Mouse (Mus musculus) hindbrain, postnatal 0 days (tissue): ENCODE data around the gene Armc6. TPM values are rescaled to one million over a fixed set of nuclear protein-coding genes. Genes with fewer than 3 reads are reported as not detected.

Experiments used
- ATAC-seq: fragments of 200-750 bp; cut with Nextera tagmentation; 2 replicates; pipeline ENCODE4 v1.8.0; 2017; ENCODE audit warnings: mild to moderate bottlenecking, moderate TSS enrichment, moderate library complexity
- DNase-seq: peaks from one replicate; pipeline ENCODE4 v3.0.0-alpha.2; 2015; ENCODE audit warnings: low spot score
- H3K27ac ChIP-seq: fragments of 300-500 bp; sonication (generic); 2 replicates; pipeline ENCODE4 v1.5.1; 2014; ENCODE audit warnings: mild to moderate bottlenecking
- H3K27me3 ChIP-seq: fragments of 300-500 bp; sonication (generic); 2 replicates; pipeline ENCODE4 v1.6.1; 2014; ENCODE audit warnings: low read length, mixed read lengths; ENCODE audit not compliant: insufficient read depth
- H3K36me3 ChIP-seq: fragments of 300-500 bp; sonication (generic); 2 replicates; pipeline ENCODE4 v1.6.1; 2014; ENCODE audit warnings: low read length, mixed read lengths; ENCODE audit not compliant: insufficient read depth
- H3K4me1 ChIP-seq: fragments of 300-500 bp; sonication (generic); 2 replicates; pipeline ENCODE4 v1.6.1; 2014; ENCODE audit warnings: antibody characterized with exemption, low read length, mixed read lengths; ENCODE audit not compliant: insufficient read depth
- H3K4me2 ChIP-seq: fragments of 300-500 bp; sonication (generic); 2 replicates; pipeline ENCODE4 v1.6.1; 2014; ENCODE audit warnings: low read depth, mild to moderate bottlenecking, low read length, moderate library complexity, mixed read lengths
- H3K4me3 ChIP-seq: fragments of 300-500 bp; sonication (generic); 2 replicates; pipeline ENCODE4 v1.5.1; 2014; ENCODE audit warnings: low read length
- H3K9ac ChIP-seq: fragments of 300-500 bp; sonication (generic); replicated peaks from 2 replicates; pipeline ENCODE4 v1.6.1; 2014; ENCODE audit warnings: mild to moderate bottlenecking, low read length, moderate library complexity, mixed read lengths
- H3K9me3 ChIP-seq: fragments of 300-500 bp; sonication (generic); 2 replicates; pipeline ENCODE4 v1.6.1; 2016; ENCODE audit warnings: low read length, mixed read lengths
- CTCF ChIP-seq: IDR thresholded peaks from 2 replicates; pipeline ENCODE4 v1.5.1; 2016; ENCODE audit warnings: antibody characterized with exemption, control low read depth, low read depth
- WGBS: fragments of 180-500 bp; shearing (Covaris S2); extraction: QIAGEN DNeasy Blood & Tissue Kit; methylation state at CpG from one replicate; pipeline ENCODE4 v1.1.7; 2014; 5-methylcytosine and 5-hydroxymethylcytosine counted together
- polyA plus RNA-seq: library from polyadenylated mRNA; unstranded; fragments of >200 nt; fragmentation: Nextera tagmentation; extraction: Ambion mirVana; gene quantifications from 2 replicates; pipeline ENCODE4 v1.2.1, GENCODE M21; 2015
- total RNA-seq: library from RNA; depleted of rRNA; stranded (reverse); fragments of >200 nt; gene quantifications from 2 replicates; pipeline ENCODE4 v1.2.3, GENCODE M21; 2014

The Armc6 gene
- total and polyA plus RNA-seq, 2 experiments from 2014 or later, result 102 to 108 TPM

DNA sequence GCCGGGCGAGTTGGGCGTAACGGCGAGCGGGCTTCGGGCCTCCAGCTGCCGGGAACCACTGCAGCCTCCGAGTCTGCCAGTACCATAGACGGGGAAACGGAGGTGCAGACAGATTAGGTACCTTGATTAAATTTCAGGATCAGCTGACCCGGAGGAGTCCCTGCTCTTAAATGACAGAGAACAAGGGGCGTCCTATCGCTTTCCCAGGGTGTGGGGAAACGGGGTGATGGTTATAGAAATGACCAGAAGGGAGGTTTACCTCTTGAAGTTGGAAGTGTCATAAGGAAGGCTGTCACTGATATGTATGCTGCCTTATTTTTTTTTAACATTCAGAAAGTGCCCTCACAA lies 489 bp upstream of the Armc6 start:
- Histone ChIP-seq H3K9me3 (no peaks in the 10 kb centered on the region), H3K4me3 (peak overlapping the region; percentile 92), H3K9ac (peak overlapping the region; percentile 92), H3K27me3 (no peaks in the 10 kb centered on the region), H3K4me1 (peaks cover 11% of the 10 kb centered on the region; the same call in 1 of the 2 replicates), H3K27ac (peak overlapping the region; percentile 98), H3K4me2 (peak overlapping the region; percentile 74), H3K36me3 (peaks cover 39% of the 10 kb centered on the region; the same call in 1 of the 2 replicates)
- WGBS, result under 1% methylated on average over 15 of the region's 15 CpGs
- TF ChIP-seq CTCF, result no peak
- DNase-seq (no peak), ATAC-seq (no peak)

DNA sequence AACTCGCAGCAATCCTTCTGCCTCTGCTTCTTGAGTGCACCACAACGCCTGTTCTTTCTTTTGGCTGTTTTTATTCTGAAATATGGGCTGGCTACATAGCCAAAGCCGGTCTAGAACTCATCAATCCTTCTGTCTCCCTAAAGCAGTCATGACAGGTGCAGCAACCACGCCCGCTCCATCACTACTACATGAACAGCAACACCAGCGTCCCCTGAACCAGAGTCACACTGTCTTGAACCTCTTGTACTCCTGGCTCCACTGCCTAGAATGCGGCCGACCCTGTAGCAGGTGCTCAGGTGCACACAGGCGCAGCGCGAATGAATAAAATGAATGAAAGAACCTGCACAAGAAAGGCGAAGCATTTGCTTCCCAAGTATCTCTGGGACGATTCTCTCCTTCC lies 660 bp downstream of the Armc6 start:
- peak overlapping the region; percentile 98 for H3K27ac ChIP-seq
- peak overlapping the region; percentile 92 for H3K4me3 ChIP-seq
- H3K4me1 ChIP-seq, result peaks cover 11% of the 10 kb centered on the region; the same call in 1 of the 2 replicates
- H3K36me3 ChIP-seq, result peaks cover 41% of the 10 kb centered on the region; the same call in 1 of the 2 replicates
- no peaks in the 10 kb centered on the region for H3K27me3 ChIP-seq
- H3K9ac ChIP-seq, result peak overlapping the region; percentile 92
- TF ChIP-seq CTCF, result no peak
- 6% methylated on average over 13 of the region's 13 CpGs for WGBS
- no peaks in the 10 kb centered on the region for H3K9me3 ChIP-seq
- ATAC-seq, result peak; percentile 11; the same call in 1 of the 2 replicates
- peak; percentile 19 for DNase-seq
- peak overlapping the region; percentile 74 for H3K4me2 ChIP-seq

DNA sequence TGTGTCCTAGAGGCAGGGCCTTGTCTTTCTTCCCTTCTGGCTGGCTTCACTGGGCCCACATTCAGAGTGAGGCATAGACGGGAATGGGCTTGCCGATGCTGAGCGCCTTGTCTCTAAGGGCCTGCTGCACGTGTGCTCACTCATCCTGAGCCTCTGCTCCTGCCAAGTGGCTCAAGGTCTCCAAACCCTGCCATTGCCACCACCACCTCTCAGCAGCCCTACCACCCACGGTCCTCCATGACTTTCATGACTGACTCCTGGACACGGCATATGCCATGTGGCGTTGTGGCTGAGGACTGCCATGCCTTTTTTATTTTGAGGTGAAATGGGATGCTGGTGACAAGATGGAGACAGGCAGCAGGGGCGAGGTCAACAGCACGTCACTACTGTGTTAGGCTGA lies 3.4 kb downstream of the Armc6 start:
- no peaks in the 10 kb centered on the region for H3K27me3 ChIP-seq
- no peak for TF ChIP-seq CTCF

DNA sequence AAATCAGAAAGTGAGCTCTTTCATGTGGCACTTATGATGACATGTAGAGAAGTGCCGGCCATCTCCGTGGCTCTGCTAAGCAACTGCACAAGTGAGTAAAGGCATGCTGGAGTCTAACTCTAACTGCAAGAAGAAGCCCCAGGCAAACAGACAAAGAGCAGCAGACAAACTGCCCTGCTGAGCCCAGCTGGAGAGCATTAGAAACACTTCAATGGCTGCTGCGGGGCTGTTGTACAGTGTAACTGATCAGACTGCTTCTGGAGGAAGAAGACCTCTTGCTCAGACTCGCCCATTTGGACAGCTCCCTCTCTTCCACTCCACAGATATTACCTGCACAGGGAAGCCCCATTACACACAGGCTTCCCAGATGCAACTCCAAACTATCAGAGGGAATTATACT lies 6.3 kb downstream of the Armc6 start:
- peak; percentile 48 for DNase-seq
- 14% methylated on average over 4 of the region's 4 CpGs for WGBS
- Histone ChIP-seq H3K27ac (no peak overlapping the region), H3K4me2 (no peak overlapping the region), H3K27me3 (no peaks in the 10 kb centered on the region), H3K4me1 (peaks cover 5% of the 10 kb centered on the region; the same call in 1 of the 2 replicates), H3K9ac (no peak overlapping the region), H3K4me3 (no peak overlapping the region), H3K9me3 (no peaks in the 10 kb centered on the region), H3K36me3 (peaks cover 44% of the 10 kb centered on the region)
- ATAC-seq, result peak; percentile 70
- no peak for TF ChIP-seq CTCF

More for the DNA sequence above, 3.4 kb downstream of the Armc6 start:
- Histone ChIP-seq H3K27ac (no peak overlapping the region), H3K4me2 (no peak overlapping the region), H3K9me3 (no peaks in the 10 kb centered on the region), H3K9ac (no peak overlapping the region), H3K36me3 (peaks cover 21% of the 10 kb centered on the region; the same call in 1 of the 2 replicates), H3K4me3 (no peak overlapping the region), H3K4me1 (peaks cover 11% of the 10 kb centered on the region; the same call in 1 of the 2 replicates)
- DNase-seq, result no peak
- WGBS, result 82% methylated on average over 9 of the region's 9 CpGs
- no peak for ATAC-seq

DNA sequence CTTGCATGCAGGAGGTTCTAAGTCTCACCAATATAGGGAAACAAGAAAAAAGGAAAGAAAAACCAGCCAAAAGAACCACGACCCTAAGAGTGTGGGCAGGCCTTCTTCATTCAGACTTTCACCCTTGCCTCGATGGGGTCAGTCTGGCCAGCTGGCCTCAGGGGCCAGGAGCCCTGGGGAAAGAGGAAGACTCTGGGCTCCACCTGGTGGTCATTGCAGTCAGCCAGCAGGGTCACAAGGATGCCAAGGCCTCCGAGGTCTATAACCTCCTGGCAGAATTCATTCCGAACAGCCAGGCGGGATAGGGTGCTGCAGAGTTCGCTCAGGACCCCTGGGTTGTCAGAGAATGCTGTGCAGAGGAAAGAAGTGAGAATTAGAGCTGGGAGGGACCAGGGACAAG lies 10.9 kb downstream of the Armc6 start:
- Histone ChIP-seq H3K36me3 (peaks cover 42% of the 10 kb centered on the region), H3K9ac (no peak overlapping the region), H3K9me3 (no peaks in the 10 kb centered on the region), H3K27ac (no peak overlapping the region), H3K4me2 (no peak overlapping the region), H3K4me1 (no peaks in the 10 kb centered on the region), H3K4me3 (no peak overlapping the region), H3K27me3 (no peaks in the 10 kb centered on the region)
- peak; percentile 70 for TF ChIP-seq CTCF
- peak; percentile 48 for DNase-seq
- ATAC-seq, result no peak
- 47% methylated on average over 6 of the region's 6 CpGs for WGBS

DNA sequence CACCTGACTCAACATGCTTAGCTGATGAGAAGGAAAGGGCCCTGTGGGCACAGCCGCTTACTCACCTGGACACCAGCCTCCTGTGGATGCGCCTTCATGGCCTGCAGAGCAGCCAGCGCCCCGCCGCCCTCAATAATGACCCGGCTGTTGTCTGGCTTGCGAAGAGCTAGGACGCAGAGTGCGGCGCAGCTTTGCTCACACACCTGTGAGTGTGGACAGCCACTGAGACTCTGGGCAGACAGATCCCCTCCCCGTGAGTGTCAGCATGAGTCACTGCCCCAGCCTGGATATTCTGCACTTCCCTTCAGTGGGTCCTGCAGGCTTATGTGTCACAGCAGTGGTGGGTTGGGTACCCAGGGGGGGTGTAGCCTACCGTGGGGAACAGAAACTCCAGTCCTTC lies 12.2 kb downstream of the Armc6 start:
- Histone ChIP-seq H3K4me3 (no peak overlapping the region), H3K36me3 (peaks cover 42% of the 10 kb centered on the region), H3K4me1 (no peaks in the 10 kb centered on the region), H3K27me3 (no peaks in the 10 kb centered on the region), H3K9me3 (no peaks in the 10 kb centered on the region), H3K27ac (no peak overlapping the region), H3K9ac (no peak overlapping the region), H3K4me2 (no peak overlapping the region)
- no peak for TF ChIP-seq CTCF
- ATAC-seq, result no peak
- DNase-seq, result no peak
- WGBS, result 94% methylated on average over 12 of the region's 12 CpGs

DNA sequence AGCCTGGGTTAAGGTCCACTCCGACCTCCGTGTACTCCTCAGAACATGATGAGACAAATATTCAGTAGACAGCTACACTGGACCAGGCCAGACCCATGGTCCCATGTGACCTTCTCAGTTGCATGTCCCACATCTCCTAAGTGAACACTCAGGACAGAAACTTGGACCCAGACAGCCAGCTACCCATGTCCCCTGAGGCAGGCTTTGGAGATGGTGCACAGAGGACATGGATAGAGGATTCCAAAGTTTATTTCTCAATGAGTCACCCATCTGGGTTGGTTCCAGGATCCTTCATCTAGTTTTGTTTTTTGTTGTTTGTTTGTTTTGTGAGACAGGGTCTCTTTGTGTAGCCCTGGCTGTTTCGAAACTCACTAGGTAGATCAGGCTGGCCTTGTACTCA lies 13.4 kb downstream of the Armc6 start:
- DNase-seq (no peak), ATAC-seq (no peak)
- Histone ChIP-seq H3K27ac (no peak overlapping the region), H3K9me3 (no peaks in the 10 kb centered on the region), H3K4me2 (no peak overlapping the region), H3K36me3 (peaks cover 42% of the 10 kb centered on the region), H3K27me3 (no peaks in the 10 kb centered on the region), H3K4me1 (no peaks in the 10 kb centered on the region), H3K4me3 (no peak overlapping the region), H3K9ac (no peak overlapping the region)
- 84% methylated on average over 3 of the region's 3 CpGs for WGBS
- TF ChIP-seq CTCF, result no peak
